Mouse (Mus musculus): ENCODE data around the gene Tmcc3.
"Not testable (repeated sequence)": the region's sequence is repeated elsewhere in the genome, so short reads cannot be mapped to it uniquely, and the experiment has no call there.

Tmcc3 gene

GRCm38 (mm10) chr10:94569731-94570130 lies 258.0 kb downstream of the Tmcc3 start:
- in situ Hi-C loops (cut with MboI; ENCODE audit: low sequenced_read_pairs) = no loop called here

GRCm38 (mm10) chr10:94571927-94572620 lies 260.3 kb downstream of the Tmcc3 start:
- in situ Hi-C loops (cut with MboI; ENCODE audit: low sequenced_read_pairs) = no loop called here

DNA sequence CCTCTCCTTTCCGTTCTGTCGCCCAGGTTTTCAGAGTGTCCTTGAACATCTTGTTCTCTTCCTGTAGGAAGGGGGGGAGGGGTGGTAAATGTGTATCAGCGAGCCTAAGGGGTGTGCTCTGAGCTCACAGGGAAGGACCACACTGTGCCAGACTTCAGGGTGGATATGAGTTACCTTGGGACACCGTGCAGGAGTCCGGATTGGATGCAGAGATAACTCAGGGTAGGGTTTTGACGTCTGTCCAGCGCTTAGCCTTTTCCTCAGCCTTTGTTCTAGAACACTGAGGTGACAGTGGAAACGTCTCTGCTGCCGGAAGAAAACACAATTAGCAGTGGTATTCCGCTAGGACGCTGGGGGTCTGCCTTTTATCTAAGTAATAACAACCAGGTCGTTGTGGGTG lies 261.0 kb downstream of the Tmcc3 start:
- in situ Hi-C loops (cut with MboI; ENCODE audit: low sequenced_read_pairs) = no loop called here

- in situ Hi-C loops (cut with MboI; ENCODE audit: low sequenced_read_pairs) = no loop called here
These were observed 262.9 kb downstream of the Tmcc3 start for GRCm38 (mm10) chr10:94574451-94575333.

DNA sequence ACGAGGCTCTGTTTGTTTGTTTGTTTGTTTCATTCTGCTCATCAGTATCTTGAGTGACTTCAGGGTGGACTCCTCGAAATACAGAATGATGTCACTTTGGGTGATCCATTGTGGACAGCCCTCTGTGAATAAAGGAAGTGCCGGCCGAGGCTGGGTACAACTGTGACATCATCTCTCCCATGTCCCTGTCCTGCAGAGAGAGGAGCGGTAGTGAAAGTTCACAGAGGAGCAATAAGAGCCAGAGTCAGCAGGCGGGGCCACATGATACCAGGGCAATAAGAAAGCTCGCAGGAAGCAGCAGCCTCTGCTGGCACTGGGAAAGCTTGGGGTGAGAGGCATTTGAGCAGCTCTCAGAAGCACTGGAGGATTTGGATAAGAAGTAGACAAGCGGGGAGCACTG lies 264.2 kb downstream of the Tmcc3 start:
- in situ Hi-C loops (cut with MboI; ENCODE audit: low sequenced_read_pairs) = no loop called here

- in situ Hi-C loops (cut with MboI; ENCODE audit: low sequenced_read_pairs) = no loop called here
These were observed 267.1 kb downstream of the Tmcc3 start for GRCm38 (mm10) chr10:94578870-94579269.

DNA sequence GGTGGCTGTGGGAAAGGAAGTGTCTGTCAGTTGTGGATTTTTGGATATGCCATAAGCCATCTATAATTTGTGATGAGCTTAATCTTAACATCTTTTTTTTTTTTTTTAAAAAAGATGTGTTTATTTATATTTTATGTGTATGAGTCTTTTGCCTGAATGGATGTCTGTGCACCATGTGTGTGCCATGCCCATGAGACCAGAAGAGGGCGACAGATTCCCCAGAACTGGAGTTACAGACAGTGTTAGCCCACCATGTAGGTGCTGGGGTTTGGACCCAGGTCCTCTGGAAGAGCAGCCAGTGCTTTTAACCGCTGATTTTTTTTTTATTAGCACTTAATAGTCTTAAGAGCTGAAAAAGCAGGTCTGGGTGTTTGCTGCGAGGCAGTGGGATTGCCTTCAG lies 269.6 kb downstream of the Tmcc3 start:
- in situ Hi-C loops (cut with MboI; ENCODE audit: low sequenced_read_pairs) = no loop called here

DNA sequence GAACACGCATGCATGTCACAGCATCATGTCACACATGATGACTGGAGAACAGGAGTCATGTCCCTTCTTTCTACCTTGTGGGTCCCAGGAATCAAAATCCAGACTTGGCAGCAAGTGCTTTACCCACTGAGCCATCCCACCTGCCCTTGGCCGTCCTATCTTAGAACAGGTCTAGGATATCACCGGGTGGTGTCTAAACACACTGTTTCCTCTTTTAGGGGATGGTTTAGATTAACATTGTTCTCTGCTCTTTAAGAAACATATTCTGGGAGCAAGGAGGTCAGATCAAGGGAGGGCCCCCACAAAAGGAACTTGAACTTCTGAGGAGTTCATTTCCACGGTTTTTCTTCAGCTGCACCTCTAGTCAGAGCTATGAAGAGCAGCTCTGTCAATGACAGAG lies 272.0 kb downstream of the Tmcc3 start:
- in situ Hi-C loops (cut with MboI; ENCODE audit: low sequenced_read_pairs) = no loop called here

DNA sequence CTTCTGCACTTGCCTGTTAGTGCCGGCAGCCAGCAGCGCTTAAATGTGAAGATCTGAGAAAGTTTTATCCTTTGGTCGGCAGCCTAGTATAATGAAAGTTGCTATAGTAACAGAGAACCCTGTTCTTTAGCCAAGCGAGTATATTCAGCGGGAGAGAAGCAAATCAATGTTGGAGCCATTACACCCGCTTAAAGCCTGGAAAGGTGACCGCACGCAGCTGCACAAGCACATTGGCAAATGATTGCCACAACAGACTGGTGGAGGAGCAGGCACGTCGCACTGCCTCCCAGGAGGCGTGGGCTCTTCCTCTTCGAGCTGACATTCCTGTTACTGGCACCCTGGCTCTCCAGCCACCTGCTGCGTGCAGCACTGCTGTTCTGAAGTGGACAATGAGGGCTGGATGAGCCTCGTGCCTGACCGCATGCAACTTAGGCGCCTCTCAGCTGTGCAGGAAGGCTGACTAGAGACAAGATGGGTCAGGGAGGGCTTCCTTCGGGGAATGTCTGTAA lies 273.2 kb downstream of the Tmcc3 start:
- in situ Hi-C loops (cut with MboI; ENCODE audit: low sequenced_read_pairs) = no loop called here

- in situ Hi-C loops (cut with MboI; ENCODE audit: low sequenced_read_pairs) = no loop called here
These were observed 274.1 kb downstream of the Tmcc3 start for GRCm38 (mm10) chr10:94585819-94586218.

GRCm38 (mm10) chr10:94588976-94589375 lies 277.2 kb downstream of the Tmcc3 start:
- in situ Hi-C loops (cut with MboI; ENCODE audit: low sequenced_read_pairs) = no loop called here

DNA sequence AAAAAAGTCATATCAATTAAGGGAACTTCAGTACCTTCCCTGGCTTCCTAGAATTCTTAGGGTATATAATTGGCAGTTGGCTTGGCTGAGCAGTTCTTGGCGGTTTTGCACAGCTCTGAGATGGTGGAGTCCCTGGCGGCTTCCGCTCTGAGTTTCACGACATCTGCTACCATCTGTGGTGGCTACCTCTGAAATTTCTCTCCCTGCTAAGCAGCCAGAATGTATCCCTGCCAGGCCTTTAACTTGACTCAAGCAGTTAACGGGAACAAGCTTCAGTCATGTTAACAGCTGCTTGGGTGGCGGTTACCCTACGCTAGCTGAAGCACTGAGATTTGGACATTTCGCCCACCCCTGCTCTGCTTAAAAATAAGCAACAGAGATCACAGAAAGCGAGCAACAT lies 284.0 kb downstream of the Tmcc3 start:
- in situ Hi-C loops (cut with MboI; ENCODE audit: low sequenced_read_pairs) = no loop called here

GRCm38 (mm10) chr10:94599846-94600245 lies 288.1 kb downstream of the Tmcc3 start:
- in situ Hi-C loops (cut with MboI; ENCODE audit: low sequenced_read_pairs) = not testable (repeated sequence)

DNA sequence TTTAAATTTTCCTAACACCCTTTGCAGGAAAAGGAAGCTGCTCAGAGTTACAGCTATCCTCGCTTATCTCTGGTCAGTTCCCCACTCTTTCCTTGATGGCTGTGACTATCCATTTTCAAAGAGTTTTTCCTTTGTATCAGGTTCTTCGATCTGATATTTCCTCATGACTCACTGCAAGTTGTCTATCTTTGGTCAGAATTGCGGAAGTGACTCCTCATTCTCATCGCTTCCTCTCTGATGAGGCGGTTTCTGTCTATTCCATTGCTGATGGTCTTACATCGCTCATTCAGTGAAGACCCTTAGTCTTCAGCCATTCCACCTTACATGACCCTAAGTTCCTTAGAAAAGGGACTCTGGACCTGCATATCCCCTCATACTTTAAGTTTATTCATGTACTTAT lies 289.3 kb downstream of the Tmcc3 start:
- in situ Hi-C loops (cut with MboI; ENCODE audit: low sequenced_read_pairs) = no loop called here

- in situ Hi-C loops (cut with MboI; ENCODE audit: low sequenced_read_pairs) = no loop called here
These were observed 293.7 kb downstream of the Tmcc3 start for GRCm38 (mm10) chr10:94605491-94605890.

GRCm38 (mm10) chr10:94609309-94609777 lies 297.6 kb downstream of the Tmcc3 start:
- in situ Hi-C loops (cut with MboI; ENCODE audit: low sequenced_read_pairs) = no loop called here

DNA sequence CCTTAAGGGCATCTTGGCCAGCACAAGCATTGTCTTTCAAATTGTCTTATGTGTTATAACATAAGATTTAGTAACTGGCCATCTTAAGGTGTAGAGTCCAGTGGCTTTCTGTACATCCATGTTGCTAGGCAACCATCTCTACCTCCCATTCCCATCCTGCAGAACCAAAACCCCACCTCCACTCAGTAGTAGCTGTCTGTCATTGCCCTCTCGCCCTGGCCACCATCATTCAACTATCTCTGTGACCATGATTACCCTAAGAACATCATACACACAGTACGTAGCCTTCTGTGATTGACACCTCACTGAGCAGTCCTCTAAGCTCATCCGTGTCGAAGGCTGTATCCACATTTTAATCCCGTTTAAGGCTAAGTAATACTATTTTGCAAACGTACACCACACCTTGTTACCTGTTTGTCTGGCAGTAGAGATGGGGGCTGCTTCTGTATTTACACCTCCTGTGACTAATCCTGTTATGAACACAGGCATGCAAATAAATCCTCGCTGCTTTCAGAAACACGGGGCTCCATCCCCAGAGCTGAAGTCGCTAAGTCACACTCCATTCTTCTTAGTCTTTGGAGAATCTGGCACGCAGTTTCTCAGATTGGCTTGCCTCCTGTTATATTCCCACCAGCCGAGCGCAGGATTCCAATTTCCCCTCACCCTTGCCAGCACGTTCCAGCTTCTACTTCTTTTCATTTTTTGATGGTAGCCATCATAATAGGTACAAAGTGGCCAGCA lies 299.6 kb downstream of the Tmcc3 start:
- in situ Hi-C loops (cut with MboI; ENCODE audit: low sequenced_read_pairs) = no loop called here

DNA sequence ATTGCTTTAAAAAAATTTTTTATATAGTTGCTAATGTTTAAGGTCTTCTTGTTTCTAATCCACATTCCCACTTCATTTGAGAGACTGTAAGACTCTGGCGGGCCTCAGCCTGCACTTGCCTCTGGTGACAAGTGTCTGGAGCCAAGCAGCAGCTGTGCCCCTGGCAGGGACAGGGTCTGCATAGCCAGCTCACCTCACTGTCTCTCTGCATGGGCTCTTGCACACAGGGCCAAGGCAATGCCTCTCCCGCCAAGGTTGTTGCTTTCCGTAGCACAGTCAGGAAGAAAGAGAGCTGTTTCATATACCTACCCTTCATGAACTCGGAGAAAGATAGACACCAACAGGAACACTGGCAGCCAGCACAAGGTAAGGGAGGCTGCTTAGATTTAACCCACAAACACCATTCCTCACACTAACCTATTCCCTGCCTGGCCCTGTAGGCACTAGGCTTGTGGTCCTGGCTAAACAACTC lies 300.3 kb downstream of the Tmcc3 start:
- in situ Hi-C loops (cut with MboI; ENCODE audit: low sequenced_read_pairs) = no loop called here

DNA sequence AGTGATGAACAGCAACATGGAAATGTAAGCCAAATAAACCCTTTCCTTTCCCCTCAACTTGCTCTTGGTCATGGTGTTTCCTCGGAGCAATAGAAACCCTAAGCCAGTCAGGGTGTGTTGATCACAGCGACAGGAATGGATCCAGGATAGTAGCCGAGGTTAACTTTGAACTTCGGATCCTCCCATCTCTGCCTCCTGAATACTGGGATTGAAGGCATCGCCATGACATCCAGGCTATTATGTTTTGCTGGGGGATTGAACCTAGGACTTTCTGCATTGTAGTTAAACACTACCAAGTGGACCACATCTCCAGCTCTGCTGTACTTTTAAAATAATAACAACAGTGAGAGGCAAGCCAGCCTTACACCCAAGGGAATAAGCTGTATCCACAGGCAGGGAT lies 307.8 kb downstream of the Tmcc3 start:
- in situ Hi-C loops (cut with MboI; ENCODE audit: low sequenced_read_pairs) = no loop called here

GRCm38 (mm10) chr10:94620561-94620960 lies 308.8 kb downstream of the Tmcc3 start:
- in situ Hi-C loops (cut with MboI; ENCODE audit: low sequenced_read_pairs) = no loop called here
